Mouse (Mus musculus): Measurements from ENCODE around the gene Rnf213. TPM values are rescaled to one million over a fixed set of nuclear protein-coding genes. Genes with fewer than 3 reads are reported as not detected.

Gene Rnf213
- polyA plus RNA-seq, 1 experiment, result 16.7 TPM

GRCm38 (mm10) chr11:119500011-119500410 is 107.1 kb downstream of the Rnf213 start:
- Histone ChIP-seq H3K36me3 (ENCODE audit: control insufficient read depth, insufficient read depth) (peaks cover 3% of the 10 kb centered on the region), H3ac (ENCODE audit: control insufficient read depth, insufficient read length) (no peak overlapping the region), H3K4me3 (no peak overlapping the region), H3K4me2 (ENCODE audit: low read depth) (no peak overlapping the region), H3K79me2 (ENCODE audit: control insufficient read depth, insufficient read depth) (no peaks in the 10 kb centered on the region), H3K27me3 (ENCODE audit: control insufficient read depth, insufficient read depth, insufficient read length) (no peaks in the 10 kb centered on the region)
- no peak for TF ChIP-seq USF1 (IDR thresholded peaks at IDR 0.05; ENCODE audit: low read depth)
- no peak for TF ChIP-seq POLR2A (IDR thresholded peaks at IDR 0.05; ENCODE audit: insufficient read length, low read depth)
- TF ChIP-seq MYOG (IDR thresholded peaks at IDR 0.05; ENCODE audit: control insufficient read depth in 1 of 3, insufficient read depth in 1 of 3, insufficient read length in 2 of 3, low read depth in 2 of 3), result no peak

GRCm38 (mm10) chr11:119503675-119504074 is 110.8 kb downstream of the Rnf213 start:
- Histone ChIP-seq H3ac (ENCODE audit: control insufficient read depth, insufficient read length) (no peak overlapping the region), H3K79me2 (ENCODE audit: control insufficient read depth, insufficient read depth) (no peaks in the 10 kb centered on the region), H3K36me3 (ENCODE audit: control insufficient read depth, insufficient read depth) (peaks cover 3% of the 10 kb centered on the region), H3K27me3 (ENCODE audit: control insufficient read depth, insufficient read depth, insufficient read length) (no peaks in the 10 kb centered on the region), H3K4me2 (ENCODE audit: low read depth) (no peak overlapping the region), H3K4me3 (no peak overlapping the region)
- TF ChIP-seq TCF3 (IDR thresholded peaks at IDR 0.05; ENCODE audit: insufficient read length, low read depth) (no peak), SRF (IDR thresholded peaks at IDR 0.05; ENCODE audit: control insufficient read depth, insufficient read length, low read depth) (no peak), MAX (IDR thresholded peaks at IDR 0.05; ENCODE audit: low read depth) (no peak), E2F4 (IDR thresholded peaks at IDR 0.05; ENCODE audit: insufficient read depth) (no peak), MYOD1 (IDR thresholded peaks at IDR 0.05; ENCODE audit: control insufficient read depth in 1 of 3, insufficient read length in 2 of 3, low read depth in 2 of 3) (peak in 1 of 3 experiments; percentile 12), USF1 (IDR thresholded peaks at IDR 0.05; ENCODE audit: low read depth) (no peak), POLR2AphosphoS2 (IDR thresholded peaks at IDR 0.05; ENCODE audit: insufficient read length, low read depth) (peak; percentile 55), POLR2A (IDR thresholded peaks at IDR 0.05; ENCODE audit: insufficient read length, low read depth) (peak; percentile 29), MYOG (IDR thresholded peaks at IDR 0.05; ENCODE audit: control insufficient read depth in 1 of 3, insufficient read depth in 1 of 3, insufficient read length in 2 of 3, low read depth in 2 of 3) (peak in 2 of 3 experiments; percentile 16 to 77), CEBPB (IDR thresholded peaks at IDR 0.05; ENCODE audit: insufficient read depth, poor library complexity, severe bottlenecking) (no peak), REST (IDR thresholded peaks at IDR 0.05; ENCODE audit: insufficient read depth, insufficient read length) (no peak), TCF12 (IDR thresholded peaks at IDR 0.05; ENCODE audit: insufficient read depth, poor library complexity, severe bottlenecking) (no peak)

- no peaks in the 10 kb centered on the region for H3K27me3 ChIP-seq (ENCODE audit: control insufficient read depth, insufficient read depth, insufficient read length)
- no peaks in the 10 kb centered on the region for H3K79me2 ChIP-seq (ENCODE audit: control insufficient read depth, insufficient read depth)
- no peak for TF ChIP-seq TCF3 (IDR thresholded peaks at IDR 0.05; ENCODE audit: insufficient read length, low read depth)
- TF ChIP-seq POLR2AphosphoS2 (IDR thresholded peaks at IDR 0.05; ENCODE audit: insufficient read length, low read depth), result no peak
- TF ChIP-seq USF1 (IDR thresholded peaks at IDR 0.05; ENCODE audit: low read depth), result no peak
- no peak for TF ChIP-seq MYOG (IDR thresholded peaks at IDR 0.05; ENCODE audit: control insufficient read depth in 1 of 3, insufficient read depth in 1 of 3, insufficient read length in 2 of 3, low read depth in 2 of 3)
- no peak for TF ChIP-seq E2F4 (IDR thresholded peaks at IDR 0.05; ENCODE audit: insufficient read depth)
- TF ChIP-seq TCF12 (IDR thresholded peaks at IDR 0.05; ENCODE audit: insufficient read depth, poor library complexity, severe bottlenecking), result no peak
- TF ChIP-seq MAX (IDR thresholded peaks at IDR 0.05; ENCODE audit: low read depth), result no peak
- TF ChIP-seq MYOD1 (IDR thresholded peaks at IDR 0.05; ENCODE audit: control insufficient read depth in 1 of 3, insufficient read length in 2 of 3, low read depth in 2 of 3), result no peak
- TF ChIP-seq CEBPB (IDR thresholded peaks at IDR 0.05; ENCODE audit: insufficient read depth, poor library complexity, severe bottlenecking), result no peak
- no peak for TF ChIP-seq SRF (IDR thresholded peaks at IDR 0.05; ENCODE audit: control insufficient read depth, insufficient read length, low read depth)
- TF ChIP-seq REST (IDR thresholded peaks at IDR 0.05; ENCODE audit: insufficient read depth, insufficient read length), result no peak
- TF ChIP-seq POLR2A (IDR thresholded peaks at IDR 0.05; ENCODE audit: insufficient read length, low read depth), result no peak
- H3K4me3 ChIP-seq, result no peak overlapping the region
- H3K36me3 ChIP-seq (ENCODE audit: control insufficient read depth, insufficient read depth), result no peaks in the 10 kb centered on the region
- no peak overlapping the region for H3K4me2 ChIP-seq (ENCODE audit: low read depth)
- no peak overlapping the region for H3ac ChIP-seq (ENCODE audit: control insufficient read depth, insufficient read length)
Measured at GRCm38 (mm10) chr11:119506386-119506785, 113.5 kb downstream of the Rnf213 start.

- TF ChIP-seq USF1 (IDR thresholded peaks at IDR 0.05; ENCODE audit: low read depth), result no peak
- no peak for TF ChIP-seq REST (IDR thresholded peaks at IDR 0.05; ENCODE audit: insufficient read depth, insufficient read length)
- no peaks in the 10 kb centered on the region for H3K79me2 ChIP-seq (ENCODE audit: control insufficient read depth, insufficient read depth)
- no peak overlapping the region for H3K4me3 ChIP-seq
- no peak overlapping the region for H3K4me2 ChIP-seq (ENCODE audit: low read depth)
- H3K36me3 ChIP-seq (ENCODE audit: control insufficient read depth, insufficient read depth), result no peaks in the 10 kb centered on the region
- no peaks in the 10 kb centered on the region for H3K27me3 ChIP-seq (ENCODE audit: control insufficient read depth, insufficient read depth, insufficient read length)
- H3ac ChIP-seq (ENCODE audit: control insufficient read depth, insufficient read length), result no peak overlapping the region
Measured at GRCm38 (mm10) chr11:119507772-119508171, 114.9 kb downstream of the Rnf213 start.

- TF ChIP-seq POLR2AphosphoS2 (IDR thresholded peaks at IDR 0.05; ENCODE audit: insufficient read length, low read depth) (peak; percentile 66), TCF12 (IDR thresholded peaks at IDR 0.05; ENCODE audit: insufficient read depth, poor library complexity, severe bottlenecking) (no peak), USF1 (IDR thresholded peaks at IDR 0.05; ENCODE audit: low read depth) (no peak)
- no peaks in the 10 kb centered on the region for H3K27me3 ChIP-seq (ENCODE audit: control insufficient read depth, insufficient read depth, insufficient read length)
- no peak overlapping the region for H3ac ChIP-seq (ENCODE audit: control insufficient read depth, insufficient read length)
- no peaks in the 10 kb centered on the region for H3K79me2 ChIP-seq (ENCODE audit: control insufficient read depth, insufficient read depth)
- no peaks in the 10 kb centered on the region for H3K36me3 ChIP-seq (ENCODE audit: control insufficient read depth, insufficient read depth)
- no peak overlapping the region for H3K4me3 ChIP-seq
- no peak overlapping the region for H3K4me2 ChIP-seq (ENCODE audit: low read depth)
Measured at GRCm38 (mm10) chr11:119509165-119509776, 116.4 kb downstream of the Rnf213 start.
